Mouse (Mus musculus) cerebellum, adult 2 months (tissue): ENCODE measurements around the gene Kcng4. TPM values are rescaled to one million over a fixed set of nuclear protein-coding genes. Genes with fewer than 3 reads are reported as not detected.

Experiments
- DNase-seq, 2 experiments: peaks; one replicate each; pipeline ENCODE4 v3.0.0; 2021
- H3K27ac ChIP-seq: fragments of 200-500 bp; 2 replicates; pipeline ENCODE4 v1.5.1; 2012; ENCODE audit warnings: low read length, control low read depth, inconsistent platforms; ENCODE audit not compliant: insufficient read depth
- H3K27me3 ChIP-seq: fragments of 200-500 bp; 2 replicates; pipeline ENCODE4 v1.6.1; 2012; ENCODE audit warnings: inconsistent platforms, mild to moderate bottlenecking, low read length, moderate library complexity; ENCODE audit not compliant: control insufficient read depth, insufficient read depth
- H3K4me1 ChIP-seq: fragments of 200-500 bp; 2 replicates; pipeline ENCODE4 v1.6.1; 2011; ENCODE audit warnings: low read length; ENCODE audit not compliant: control insufficient read depth, insufficient read depth
- H3K4me3 ChIP-seq: fragments of 200-500 bp; replicated peaks from 2 replicates; pipeline ENCODE3; 2011; ENCODE audit warnings: mild to moderate bottlenecking, low read depth, low read length, control low read depth; ENCODE audit not compliant: insufficient read depth
- CTCF ChIP-seq: fragments of 200-500 bp; IDR thresholded peaks from 2 replicates; pipeline ENCODE4 v1.5.1; 2011; ENCODE audit warnings: low read depth, mild to moderate bottlenecking, control low read depth, low read length, moderate library complexity, borderline replicate concordance; ENCODE audit not compliant: insufficient read depth
- POLR2A ChIP-seq: fragments of 200-500 bp; IDR thresholded peaks from 2 replicates; pipeline ENCODE4 v1.6.1; 2011; ENCODE audit warnings: low read length, control low read depth, borderline replicate concordance; ENCODE audit not compliant: insufficient read depth
- WGBS: fragments of 180-500 bp; shearing (Covaris S2); methylation state at CpG from one replicate; pipeline ENCODE4 v1.1.7; 2018; 5-methylcytosine and 5-hydroxymethylcytosine counted together
- polyA plus RNA-seq: library from polyadenylated mRNA; depleted of rRNA; stranded (reverse); fragments of >200 nt; gene quantifications from 2 replicates; pipeline ENCODE4 v1.2.3, GENCODE M21; 2012

Gene Kcng4
- polyA plus RNA-seq, 1 experiment, result 92.6 TPM

GRCm38 (mm10) chr8:119620116-119620840 lies 15.2 kb downstream of the Kcng4 start:
- TF ChIP-seq POLR2A (no peak), CTCF (no peak)
- no peak for DNase-seq
- WGBS, result 68% methylated on average over 6 of the region's 6 CpGs
- Histone ChIP-seq H3K27ac (no peak overlapping the region), H3K27me3 (no peaks in the 10 kb centered on the region), H3K4me1 (no peaks in the 10 kb centered on the region), H3K4me3 (no peak overlapping the region)

- H3K4me3 ChIP-seq, result no peak overlapping the region
- no peak for DNase-seq
- H3K27ac ChIP-seq, result no peak overlapping the region
- H3K27me3 ChIP-seq, result no peaks in the 10 kb centered on the region
- no peaks in the 10 kb centered on the region for H3K4me1 ChIP-seq
- no peak for TF ChIP-seq POLR2A
- no peak for TF ChIP-seq CTCF
- WGBS, result 71% methylated on average over 5 of the region's 5 CpGs
Measured at GRCm38 (mm10) chr8:119618887-119619286, 16.6 kb downstream of the Kcng4 start.

DNA sequence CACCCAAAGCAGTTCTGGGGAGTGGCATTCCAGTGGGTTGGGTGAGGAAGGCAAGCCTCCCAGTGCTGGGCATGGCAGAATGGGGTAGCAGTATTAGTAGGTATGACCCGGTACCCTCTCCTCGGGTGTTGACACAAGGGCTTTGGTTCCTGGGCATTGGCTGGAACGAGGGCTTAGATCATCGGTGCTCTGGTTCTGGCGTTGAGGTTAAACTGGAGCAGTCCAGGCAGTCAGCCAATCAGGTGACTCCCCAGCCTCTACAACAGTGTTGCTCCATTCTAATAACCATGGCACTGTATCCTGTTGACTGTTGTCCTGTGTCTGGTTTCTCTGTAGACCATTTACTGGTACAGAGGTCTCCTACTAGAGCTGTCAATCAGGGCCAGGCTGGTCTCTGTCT lies 17.9 kb downstream of the Kcng4 start:
- Histone ChIP-seq H3K4me1 (no peaks in the 10 kb centered on the region), H3K4me3 (no peak overlapping the region), H3K27ac (no peak overlapping the region), H3K27me3 (no peaks in the 10 kb centered on the region)
- TF ChIP-seq POLR2A (no peak), CTCF (no peak)
- no peak for DNase-seq
- WGBS, result 68% methylated on average over 5 of the region's 5 CpGs

- no peak overlapping the region for H3K4me3 ChIP-seq
- 90% methylated on average over 4 of the region's 4 CpGs for WGBS
- DNase-seq, result no peak
- H3K27me3 ChIP-seq, result no peaks in the 10 kb centered on the region
- H3K4me1 ChIP-seq, result no peaks in the 10 kb centered on the region
- H3K27ac ChIP-seq, result no peak overlapping the region
- TF ChIP-seq POLR2A (no peak), CTCF (no peak)
Measured at GRCm38 (mm10) chr8:119616811-119617210, 18.7 kb downstream of the Kcng4 start.

DNA sequence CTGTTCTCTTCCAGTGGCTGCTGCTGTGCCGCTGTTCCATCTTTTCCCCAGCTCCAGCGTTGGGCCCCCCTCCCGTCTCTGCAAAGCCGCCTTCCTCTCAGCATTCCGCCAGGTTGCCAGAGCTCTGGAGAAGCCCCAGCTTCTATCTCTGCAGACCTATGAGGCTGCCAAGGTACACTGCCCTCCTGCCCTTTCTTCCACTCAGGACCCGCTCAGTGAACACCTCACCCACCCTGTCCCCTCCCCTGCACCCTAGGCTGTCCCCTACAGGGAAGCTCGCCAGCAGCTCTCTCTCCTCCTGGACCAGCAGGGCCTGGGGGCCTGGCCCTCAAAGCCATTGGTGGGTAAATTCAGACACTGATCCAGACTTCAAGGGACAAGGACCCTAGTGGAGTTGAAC lies 19.1 kb downstream of the Kcng4 start:
- TF ChIP-seq POLR2A (no peak), CTCF (no peak)
- H3K27me3 ChIP-seq, result no peaks in the 10 kb centered on the region
- DNase-seq, result no peak
- H3K4me3 ChIP-seq, result no peak overlapping the region
- no peaks in the 10 kb centered on the region for H3K4me1 ChIP-seq
- 68% methylated on average over 7 of the region's 7 CpGs for WGBS
- no peak overlapping the region for H3K27ac ChIP-seq

- TF ChIP-seq CTCF, result no peak
- no peak for TF ChIP-seq POLR2A
- no peak overlapping the region for H3K27ac ChIP-seq
- 63% methylated on average over 14 of the region's 14 CpGs for WGBS
- no peak for DNase-seq
- no peaks in the 10 kb centered on the region for H3K27me3 ChIP-seq
- no peaks in the 10 kb centered on the region for H3K4me1 ChIP-seq
- no peak overlapping the region for H3K4me3 ChIP-seq
Measured at GRCm38 (mm10) chr8:119615096-119615495, 20.4 kb downstream of the Kcng4 start.

GRCm38 (mm10) chr8:119612471-119612870 lies 23.0 kb downstream of the Kcng4 start, which contains the start of gene Adad2:
Gene Adad2, plus strand, starts transcription at chr8:119612747.
- no peak within 1 kb of the TSS for H3K4me3 ChIP-seq
- no peak for TF ChIP-seq POLR2A
- TF ChIP-seq CTCF, result no peak
- H3K4me1 ChIP-seq, result no peaks in the 10 kb centered on the region
- H3K27ac ChIP-seq, result no peak within 1 kb of the TSS
- no peaks in the 10 kb centered on the region for H3K27me3 ChIP-seq
- 82% methylated on average over 26 of the region's 26 CpGs for WGBS
- DNase-seq, result no peak

- H3K4me3 ChIP-seq, result no peak overlapping the region
- no peak for TF ChIP-seq POLR2A
- H3K27ac ChIP-seq, result no peak overlapping the region
- 87% methylated on average over 2 of the region's 2 CpGs for WGBS
- DNase-seq, result no peak
- no peaks in the 10 kb centered on the region for H3K27me3 ChIP-seq
- peaks cover 9% of the 10 kb centered on the region for H3K4me1 ChIP-seq
Measured at GRCm38 (mm10) chr8:119606224-119606623, 29.3 kb downstream of the Kcng4 start.
